Mouse (Mus musculus) hindbrain, embryonic 15.5 days (tissue): ENCODE measurements around the gene Dmrt3. TPM values are rescaled to one million over a fixed set of nuclear protein-coding genes. Genes with fewer than 3 reads are reported as not detected.
A peak's percentile ranks its signal among the peaks of the same experiment; 100 is the strongest.

ENCODE experiments used
- ATAC-seq: fragments of 200-750 bp; cut with Nextera tagmentation; 2 replicates; pipeline ENCODE4 v1.8.0; 2017; ENCODE audit warnings: low read depth, moderate number of reproducible peaks, moderate TSS enrichment; ENCODE audit not compliant: low FRiP score
- H3K27ac ChIP-seq: fragments of 300-500 bp; sonication (generic); replicated peaks from 2 replicates; pipeline ENCODE4 v1.5.1; 2015; ENCODE audit warnings: mild to moderate bottlenecking, inconsistent platforms
- H3K27me3 ChIP-seq: fragments of 300-500 bp; sonication (generic); 2 replicates; pipeline ENCODE4 v1.6.1; 2015; ENCODE audit warnings: control low read depth, inconsistent platforms
- H3K36me3 ChIP-seq: fragments of 300-500 bp; sonication (generic); 2 replicates; pipeline ENCODE4 v1.6.1; 2015; ENCODE audit warnings: control low read depth, inconsistent platforms
- H3K4me1 ChIP-seq: fragments of 300-500 bp; sonication (generic); replicated peaks from 2 replicates; pipeline ENCODE4 v1.6.1; 2015; ENCODE audit warnings: control low read depth, inconsistent platforms
- H3K4me2 ChIP-seq: fragments of 300-500 bp; sonication (generic); 2 replicates; pipeline ENCODE4 v1.6.1; 2015; ENCODE audit warnings: moderate library complexity, mild to moderate bottlenecking, inconsistent platforms
- H3K4me3 ChIP-seq: fragments of 300-500 bp; sonication (generic); 2 replicates; pipeline ENCODE4 v1.5.1; 2015; ENCODE audit warnings: mild to moderate bottlenecking, inconsistent platforms
- H3K9ac ChIP-seq: fragments of 300-500 bp; sonication (generic); 2 replicates; pipeline ENCODE4 v1.6.1; 2015; ENCODE audit warnings: inconsistent platforms
- H3K9me3 ChIP-seq: fragments of 300-500 bp; sonication (generic); 2 replicates; pipeline ENCODE4 v1.6.1; 2016; ENCODE audit warnings: control low read depth, inconsistent platforms
- WGBS: fragments of 180-500 bp; shearing (Covaris S2); methylation state at CpG from one replicate; pipeline ENCODE4 v1.1.7; 2015; 5-methylcytosine and 5-hydroxymethylcytosine counted together
- polyA plus RNA-seq: library from polyadenylated mRNA; unstranded; fragments of >200 nt; fragmentation: Nextera tagmentation; extraction: Ambion mirVana; gene quantifications from 2 replicates; pipeline ENCODE4 v1.2.1, GENCODE M21; 2015

The Dmrt3 gene
- polyA plus RNA-seq, 1 experiment from 2014 or later, result 0.49 TPM

DNA sequence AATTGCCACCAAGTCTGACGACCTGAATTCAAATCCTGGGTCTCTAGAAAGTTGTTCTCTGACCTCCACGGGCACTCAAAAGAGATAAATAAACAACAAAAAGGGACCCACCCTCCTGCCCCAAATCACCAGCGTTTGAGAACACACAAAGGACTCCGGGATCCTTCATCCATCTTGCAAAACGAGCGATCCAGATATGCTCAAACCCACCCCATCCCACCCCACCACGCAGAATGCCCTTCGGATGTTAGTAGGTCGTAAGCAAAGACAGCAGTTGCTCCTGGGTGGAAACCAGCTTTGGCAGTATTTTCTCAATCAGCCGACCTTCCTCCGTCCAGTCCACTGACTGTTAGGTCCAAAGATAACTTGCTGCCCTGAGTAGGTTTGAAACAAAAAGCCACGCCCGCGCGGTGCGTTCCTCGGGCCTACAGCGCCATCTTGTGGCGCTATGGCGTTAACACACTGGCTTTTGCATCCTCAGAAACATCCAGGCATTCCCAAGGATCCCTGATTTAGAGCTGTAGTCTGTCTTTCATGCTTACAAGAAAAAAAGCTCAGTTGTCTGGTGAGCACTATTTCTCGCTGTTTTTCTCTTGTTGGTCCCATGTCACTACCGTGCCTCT lies 25.6 kb downstream of the Dmrt3 start:
- H3K4me3 ChIP-seq, result peak overlapping the region; percentile 41
- H3K9me3 ChIP-seq, result no peaks in the 10 kb centered on the region
- H3K27ac ChIP-seq, result no peak overlapping the region
- H3K4me2 ChIP-seq, result peak overlapping the region; percentile 64
- WGBS, result 9% methylated on average over 22 of the region's 22 CpGs
- H3K9ac ChIP-seq, result peak overlapping the region; percentile 42
- H3K36me3 ChIP-seq, result no peaks in the 10 kb centered on the region
- ATAC-seq, result peak; percentile 87
- H3K27me3 ChIP-seq, result 0 out of 2 replicates have a peak, but pooled peaks cover 2% of the 10 kb centered on the region
- H3K4me1 ChIP-seq, result 0 out of 2 replicates have a peak, but pooled peaks cover 3% of the 10 kb centered on the region

DNA sequence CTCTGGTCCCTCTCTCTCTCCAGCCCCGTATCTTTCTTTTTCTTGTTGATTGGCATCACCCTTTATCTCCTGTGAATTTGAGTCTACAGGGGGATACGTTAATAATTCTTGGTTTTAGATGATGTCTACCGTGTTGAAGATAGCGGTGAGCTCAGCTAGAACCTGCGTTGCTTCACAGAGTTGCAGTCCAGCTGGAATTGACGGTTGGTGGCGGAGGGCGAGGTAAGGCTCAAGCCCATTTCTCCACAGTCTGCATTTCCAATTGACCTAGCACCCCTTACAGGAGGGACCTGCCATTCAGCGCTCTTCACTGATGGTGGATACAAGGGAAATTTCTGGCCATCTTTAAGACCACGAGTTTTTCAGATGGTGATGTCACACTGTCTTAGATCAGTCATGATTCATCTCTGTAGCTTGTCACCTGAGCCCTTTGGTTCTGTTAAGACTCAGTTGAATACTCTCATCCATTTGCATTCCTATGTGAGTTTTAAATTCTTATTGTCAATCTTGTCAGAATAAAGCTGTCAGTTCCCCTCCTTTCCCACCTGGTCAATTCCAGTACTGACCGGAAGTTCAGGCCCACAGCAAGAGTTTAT lies 28.8 kb downstream of the Dmrt3 start:
- Histone ChIP-seq H3K9ac (no peak overlapping the region), H3K4me2 (no peak overlapping the region), H3K36me3 (no peaks in the 10 kb centered on the region), H3K9me3 (no peaks in the 10 kb centered on the region), H3K27ac (no peak overlapping the region), H3K27me3 (0 out of 2 replicates have a peak, but pooled peaks cover 2% of the 10 kb centered on the region), H3K4me1 (0 out of 2 replicates have a peak, but pooled peaks cover 3% of the 10 kb centered on the region), H3K4me3 (no peak overlapping the region)
- WGBS, result 76% methylated on average over 11 of the region's 11 CpGs
- ATAC-seq, result no peak

DNA sequence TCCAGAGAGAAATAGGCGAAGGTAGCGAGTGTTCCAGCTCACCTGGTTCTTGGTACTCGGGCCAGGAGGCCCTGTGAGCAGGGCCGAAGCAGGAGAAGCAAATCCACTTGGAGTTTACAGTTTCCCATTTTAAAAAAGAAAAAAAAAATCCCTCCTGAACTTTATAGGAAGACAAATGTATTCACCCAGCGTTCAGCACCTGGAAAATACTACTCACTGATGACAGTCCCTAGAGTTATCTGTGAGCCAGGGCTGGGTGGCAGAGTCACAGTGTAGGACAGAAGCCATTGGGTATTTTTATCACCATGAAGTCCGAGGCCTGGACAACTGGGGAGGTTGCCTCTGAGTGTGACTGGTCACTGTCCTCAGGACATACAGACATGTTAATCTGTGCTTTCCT lies 31.7 kb downstream of the Dmrt3 start:
- WGBS, result 90% methylated on average over 6 of the region's 6 CpGs
- no peak for ATAC-seq

DNA sequence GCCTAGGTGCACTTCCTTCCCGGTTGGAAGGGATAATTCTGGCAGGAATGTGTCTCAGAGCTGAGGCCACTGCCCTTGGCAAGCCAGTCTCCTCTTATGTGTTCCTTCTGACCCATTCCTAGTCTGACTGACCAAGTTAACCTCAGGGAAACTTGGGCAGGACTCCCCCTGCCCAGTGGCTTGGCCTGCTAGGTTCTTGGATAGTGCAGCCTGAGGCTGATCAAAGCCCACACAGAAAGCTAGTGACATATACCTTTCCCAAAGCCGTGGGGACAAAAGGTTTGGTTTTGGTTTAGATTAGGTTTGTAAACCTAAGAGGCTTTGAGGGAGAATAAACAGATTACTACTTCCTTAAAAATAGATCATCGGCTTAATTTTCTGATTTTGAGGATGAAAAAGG lies 37.0 kb downstream of the Dmrt3 start:
- no peak overlapping the region for H3K9ac ChIP-seq
- ATAC-seq, result no peak
- no peaks in the 10 kb centered on the region for H3K4me1 ChIP-seq
- no peak overlapping the region for H3K27ac ChIP-seq
- no peak overlapping the region for H3K4me3 ChIP-seq
- H3K36me3 ChIP-seq, result no peaks in the 10 kb centered on the region
- H3K27me3 ChIP-seq, result no peaks in the 10 kb centered on the region
- H3K9me3 ChIP-seq, result no peaks in the 10 kb centered on the region
- 75% methylated on average over 3 of the region's 3 CpGs for WGBS
- H3K4me2 ChIP-seq, result no peak overlapping the region

More for the DNA sequence above, 31.7 kb downstream of the Dmrt3 start:
- no peaks in the 10 kb centered on the region for H3K36me3 ChIP-seq
- H3K27me3 ChIP-seq, result 0 out of 2 replicates have a peak, but pooled peaks cover 2% of the 10 kb centered on the region
- H3K4me3 ChIP-seq, result no peak overlapping the region
- H3K4me2 ChIP-seq, result no peak overlapping the region
- no peaks in the 10 kb centered on the region for H3K9me3 ChIP-seq
- no peaks in the 10 kb centered on the region for H3K4me1 ChIP-seq
- no peak overlapping the region for H3K27ac ChIP-seq
- no peak overlapping the region for H3K9ac ChIP-seq

DNA sequence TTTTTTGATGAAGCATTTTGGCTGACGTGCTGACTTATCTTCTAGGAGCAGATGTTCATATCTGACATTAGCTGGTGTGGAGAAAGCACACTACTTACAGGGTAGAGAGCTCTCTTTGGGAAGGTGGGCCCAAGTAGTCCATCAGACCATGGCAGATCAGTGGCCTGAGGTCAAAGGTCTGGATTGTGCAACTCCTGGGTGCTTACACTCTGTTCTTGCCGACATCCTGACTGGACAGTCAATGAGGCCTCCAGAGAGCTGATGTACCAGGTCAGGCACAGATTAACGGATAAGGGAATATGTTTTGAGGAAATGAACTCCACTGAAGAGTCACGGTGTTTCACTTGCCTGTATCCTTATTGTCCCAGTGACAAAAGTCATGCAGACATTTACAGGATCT lies 38.6 kb downstream of the Dmrt3 start:
- no peak for ATAC-seq
- Histone ChIP-seq H3K4me3 (no peak overlapping the region), H3K27me3 (no peaks in the 10 kb centered on the region), H3K4me1 (no peaks in the 10 kb centered on the region), H3K9ac (no peak overlapping the region), H3K4me2 (no peak overlapping the region), H3K27ac (no peak overlapping the region), H3K36me3 (no peaks in the 10 kb centered on the region), H3K9me3 (no peaks in the 10 kb centered on the region)
- 79% methylated on average over 4 of the region's 4 CpGs for WGBS

DNA sequence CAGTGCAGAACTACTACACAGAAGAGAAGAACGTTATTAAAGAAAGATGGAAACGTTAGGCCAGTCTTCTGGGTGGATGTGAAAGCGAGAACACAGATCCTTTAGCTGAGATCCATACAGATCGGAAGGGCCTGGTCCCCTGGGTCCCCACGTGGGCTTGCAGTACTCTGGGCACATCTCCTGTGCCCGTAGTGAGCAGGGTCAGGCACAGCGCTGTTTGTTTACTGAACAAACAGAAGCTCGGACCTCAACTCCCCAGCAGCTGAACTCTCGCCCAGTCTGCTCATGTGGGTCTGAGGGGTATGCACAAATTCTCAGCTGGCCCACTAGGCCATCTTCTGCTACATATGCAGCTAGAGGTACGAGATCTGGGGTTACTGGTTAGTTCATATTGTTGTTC lies 40.4 kb downstream of the Dmrt3 start:
- Histone ChIP-seq H3K4me3 (no peak overlapping the region), H3K9ac (no peak overlapping the region), H3K27ac (no peak overlapping the region), H3K9me3 (no peaks in the 10 kb centered on the region), H3K36me3 (no peaks in the 10 kb centered on the region), H3K27me3 (no peaks in the 10 kb centered on the region), H3K4me2 (no peak overlapping the region), H3K4me1 (no peaks in the 10 kb centered on the region)
- WGBS, result 82% methylated on average over 10 of the region's 10 CpGs
- no peak for ATAC-seq

DNA sequence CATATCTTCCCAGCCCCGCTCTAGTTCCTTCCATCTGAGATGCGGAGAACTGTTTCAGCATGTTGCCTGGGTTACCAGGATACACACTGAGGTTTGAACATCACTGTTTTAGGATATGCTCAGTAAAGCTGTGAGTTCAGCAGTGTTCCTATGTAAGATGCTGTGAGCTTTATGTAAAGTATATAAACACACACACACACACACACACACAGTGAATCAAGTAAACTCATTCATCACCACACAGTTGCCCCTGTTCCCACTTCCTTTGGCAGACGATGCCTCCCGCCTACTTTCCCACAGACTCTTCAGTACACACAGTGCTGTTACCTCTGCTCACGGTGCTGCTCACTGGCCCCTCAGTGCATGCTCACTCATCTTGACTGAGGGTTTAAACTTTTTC lies 42.5 kb downstream of the Dmrt3 start:
- Histone ChIP-seq H3K9me3 (no peaks in the 10 kb centered on the region), H3K4me2 (no peak overlapping the region), H3K27ac (no peak overlapping the region), H3K36me3 (no peaks in the 10 kb centered on the region), H3K4me1 (no peaks in the 10 kb centered on the region), H3K4me3 (no peak overlapping the region), H3K9ac (no peak overlapping the region), H3K27me3 (no peaks in the 10 kb centered on the region)
- ATAC-seq, result no peak
- 73% methylated on average over 5 of the region's 5 CpGs for WGBS

DNA sequence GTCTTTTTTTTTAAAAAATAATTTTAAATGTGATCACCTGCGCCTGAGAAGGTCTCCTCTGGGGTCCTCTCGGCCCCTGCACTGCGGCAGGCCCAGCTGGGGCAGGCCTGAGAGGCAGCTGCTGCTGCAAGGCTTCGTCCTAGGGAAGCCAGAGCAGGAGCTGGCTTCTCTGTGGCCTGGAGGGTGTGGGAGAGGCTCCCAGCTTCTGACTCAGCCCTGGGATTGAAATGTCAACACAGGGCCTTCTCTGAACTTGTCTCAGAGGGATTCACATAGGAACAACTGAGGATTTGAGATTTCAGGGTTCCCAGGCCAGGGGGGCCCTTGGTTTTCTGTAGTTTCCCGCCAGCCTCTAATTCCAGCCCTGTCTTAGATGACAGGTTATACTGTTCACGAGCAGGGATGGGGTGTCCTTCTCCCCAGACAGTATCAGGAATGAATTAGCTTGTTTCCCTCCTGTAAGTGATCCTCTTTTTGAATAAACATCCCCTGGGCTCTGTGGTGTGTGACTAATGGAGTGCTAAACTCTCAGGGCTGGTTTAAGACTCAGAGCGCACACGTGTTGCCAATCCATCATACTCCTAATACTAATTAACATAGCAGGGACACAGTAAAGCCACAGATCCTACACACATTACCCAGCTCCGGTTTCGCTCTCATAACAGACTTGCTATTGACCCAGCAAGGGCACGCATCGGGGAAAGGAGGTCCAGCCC lies 44.1 kb downstream of the Dmrt3 start:
- H3K27me3 ChIP-seq, result no peaks in the 10 kb centered on the region
- H3K4me3 ChIP-seq, result no peak overlapping the region
- WGBS, result 55% methylated on average over 12 of the region's 12 CpGs
- no peak overlapping the region for H3K4me2 ChIP-seq
- H3K9ac ChIP-seq, result no peak overlapping the region
- no peaks in the 10 kb centered on the region for H3K9me3 ChIP-seq
- no peak overlapping the region for H3K27ac ChIP-seq
- no peaks in the 10 kb centered on the region for H3K4me1 ChIP-seq
- no peaks in the 10 kb centered on the region for H3K36me3 ChIP-seq
- ATAC-seq, result no peak

DNA sequence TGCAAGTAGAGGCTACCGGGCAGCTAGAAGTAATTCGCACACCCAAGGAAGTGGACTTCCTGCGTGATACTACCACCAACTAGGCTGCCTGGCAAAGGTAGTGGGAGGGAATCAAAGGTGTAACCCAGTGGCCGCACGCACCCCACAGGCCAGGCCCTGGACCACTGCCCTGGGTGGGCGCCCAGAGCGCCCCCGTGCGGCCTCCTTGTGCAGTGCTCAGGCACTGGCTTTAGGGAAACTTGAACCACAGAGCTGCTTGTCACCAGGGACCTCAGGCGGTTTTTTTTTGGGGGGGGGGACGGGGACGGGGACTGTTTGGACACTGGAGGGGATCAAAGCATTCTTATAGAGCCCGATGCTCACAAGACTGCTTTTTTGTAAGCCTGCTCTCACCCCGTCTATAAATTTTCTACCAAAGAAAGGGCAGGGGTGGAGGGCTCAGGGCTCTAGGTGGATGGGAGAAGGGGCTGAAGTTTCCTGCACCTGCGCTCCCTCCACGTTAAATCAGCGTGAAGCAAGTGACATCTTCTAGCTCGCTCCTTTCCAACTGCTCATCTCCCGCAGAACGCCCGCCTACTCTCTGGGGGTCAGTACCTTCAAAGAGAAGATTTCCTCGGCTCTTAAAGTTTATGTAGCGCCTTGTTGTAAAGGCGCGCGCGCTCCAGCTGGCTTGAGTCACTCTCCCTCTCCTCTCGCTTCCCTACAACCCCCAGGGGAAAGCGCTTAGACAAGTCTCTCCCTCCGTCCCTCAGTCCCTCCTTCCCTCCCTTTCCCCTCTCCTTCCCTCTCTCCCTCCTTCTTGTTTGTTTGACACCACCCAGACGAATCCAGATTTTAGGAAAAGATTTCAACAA lies 55.6 kb downstream of the Dmrt3 start:
- H3K4me1 ChIP-seq, result peaks cover 5% of the 10 kb centered on the region; the same call in 1 of the 2 replicates
- no peak overlapping the region for H3K4me2 ChIP-seq
- H3K27me3 ChIP-seq, result peaks cover 73% of the 10 kb centered on the region
- H3K9me3 ChIP-seq, result no peaks in the 10 kb centered on the region
- H3K4me3 ChIP-seq, result no peak overlapping the region
- H3K27ac ChIP-seq, result no peak overlapping the region
- H3K36me3 ChIP-seq, result no peaks in the 10 kb centered on the region
- no peak for ATAC-seq
- H3K9ac ChIP-seq, result no peak overlapping the region
- WGBS, result 3% methylated on average over 31 of the region's 31 CpGs

DNA sequence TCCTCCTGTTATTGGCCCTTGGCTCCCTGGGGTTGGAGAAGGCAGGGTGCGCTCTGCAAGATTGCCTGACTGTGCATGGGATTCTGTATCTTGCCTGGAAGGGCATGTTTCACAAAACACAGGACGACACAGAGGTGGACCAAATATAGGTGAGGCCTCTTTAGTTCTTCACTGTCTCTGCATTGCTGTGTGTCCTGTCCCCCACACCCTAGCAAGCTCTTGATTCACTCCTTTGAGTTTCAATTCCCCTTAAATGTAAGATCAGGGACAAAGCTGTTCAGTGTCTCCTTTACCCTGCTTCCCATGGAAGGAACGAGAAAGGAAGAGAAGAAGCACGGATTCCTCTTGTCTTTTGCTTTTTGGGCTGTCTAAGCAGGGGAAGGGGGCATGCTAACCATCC lies 57.7 kb downstream of the Dmrt3 start:
- 8% methylated on average over 4 of the region's 4 CpGs for WGBS

DNA sequence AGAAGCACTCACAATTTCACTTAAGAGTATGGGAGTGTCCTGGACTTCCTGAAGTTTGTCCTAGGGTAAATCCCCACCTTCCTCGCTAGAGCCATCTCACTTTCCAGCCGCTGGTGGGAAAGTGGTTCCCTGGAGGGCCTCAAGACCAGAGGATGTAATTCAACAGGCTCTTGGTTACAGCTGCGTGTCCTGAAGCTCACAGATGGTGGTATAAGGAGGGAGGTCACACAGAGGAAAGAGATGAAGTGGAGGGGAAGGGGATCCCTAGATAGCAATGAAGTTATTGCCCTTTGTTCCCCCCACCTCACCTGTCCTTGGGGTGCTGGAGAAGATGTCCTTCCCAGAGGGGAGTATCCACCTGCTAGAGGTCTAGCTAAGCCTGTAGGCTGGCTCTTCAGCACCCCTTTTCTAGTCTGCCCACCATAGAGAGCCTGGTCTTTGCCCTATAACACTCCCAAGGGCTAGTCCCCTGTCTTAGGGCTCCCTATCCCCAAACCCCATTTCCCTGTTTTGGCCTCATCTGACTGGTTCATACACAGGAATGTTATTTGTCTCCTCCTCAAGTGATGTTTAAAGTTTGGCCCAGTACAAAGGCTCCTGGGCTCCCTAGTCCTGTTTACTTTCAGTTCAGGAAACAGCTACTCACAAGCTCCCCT lies 59.6 kb downstream of the Dmrt3 start:
- no peak overlapping the region for H3K27ac ChIP-seq

More for the DNA sequence above, 57.7 kb downstream of the Dmrt3 start:
- no peak for ATAC-seq
- Histone ChIP-seq H3K9ac (no peak overlapping the region), H3K4me1 (peaks cover 15% of the 10 kb centered on the region), H3K36me3 (no peaks in the 10 kb centered on the region), H3K4me3 (no peak overlapping the region), H3K9me3 (no peaks in the 10 kb centered on the region), H3K27me3 (peaks cover 85% of the 10 kb centered on the region), H3K4me2 (no peak overlapping the region), H3K27ac (no peak overlapping the region)

More for the DNA sequence above, 59.6 kb downstream of the Dmrt3 start:
- peaks cover 25% of the 10 kb centered on the region for H3K4me1 ChIP-seq
- no peak overlapping the region for H3K4me3 ChIP-seq
- no peak overlapping the region for H3K9ac ChIP-seq
- no peaks in the 10 kb centered on the region for H3K9me3 ChIP-seq
- WGBS, result 2% methylated on average over 3 of the region's 3 CpGs
- no peak for ATAC-seq
- H3K27me3 ChIP-seq, result peaks cover 89% of the 10 kb centered on the region
- H3K4me2 ChIP-seq, result no peak overlapping the region
- H3K36me3 ChIP-seq, result no peaks in the 10 kb centered on the region
